Mouse (Mus musculus) bone marrow, adult 2 months (tissue): Measurements from ENCODE around the gene Bmi1.

Experiments
- CTCF ChIP-seq: fragments of 200-500 bp; IDR thresholded peaks from 2 replicates; pipeline ENCODE4 v1.5.1; 2011; ENCODE audit warnings: low read length, control low read depth; ENCODE audit not compliant: control insufficient read depth, insufficient read depth
- POLR2A ChIP-seq: fragments of 200-500 bp; IDR thresholded peaks from 2 replicates; pipeline ENCODE4 v1.6.1; 2011; ENCODE audit warnings: low read depth, mild to moderate bottlenecking, control low read depth, low read length, borderline replicate concordance; ENCODE audit not compliant: control insufficient read depth

DNA sequence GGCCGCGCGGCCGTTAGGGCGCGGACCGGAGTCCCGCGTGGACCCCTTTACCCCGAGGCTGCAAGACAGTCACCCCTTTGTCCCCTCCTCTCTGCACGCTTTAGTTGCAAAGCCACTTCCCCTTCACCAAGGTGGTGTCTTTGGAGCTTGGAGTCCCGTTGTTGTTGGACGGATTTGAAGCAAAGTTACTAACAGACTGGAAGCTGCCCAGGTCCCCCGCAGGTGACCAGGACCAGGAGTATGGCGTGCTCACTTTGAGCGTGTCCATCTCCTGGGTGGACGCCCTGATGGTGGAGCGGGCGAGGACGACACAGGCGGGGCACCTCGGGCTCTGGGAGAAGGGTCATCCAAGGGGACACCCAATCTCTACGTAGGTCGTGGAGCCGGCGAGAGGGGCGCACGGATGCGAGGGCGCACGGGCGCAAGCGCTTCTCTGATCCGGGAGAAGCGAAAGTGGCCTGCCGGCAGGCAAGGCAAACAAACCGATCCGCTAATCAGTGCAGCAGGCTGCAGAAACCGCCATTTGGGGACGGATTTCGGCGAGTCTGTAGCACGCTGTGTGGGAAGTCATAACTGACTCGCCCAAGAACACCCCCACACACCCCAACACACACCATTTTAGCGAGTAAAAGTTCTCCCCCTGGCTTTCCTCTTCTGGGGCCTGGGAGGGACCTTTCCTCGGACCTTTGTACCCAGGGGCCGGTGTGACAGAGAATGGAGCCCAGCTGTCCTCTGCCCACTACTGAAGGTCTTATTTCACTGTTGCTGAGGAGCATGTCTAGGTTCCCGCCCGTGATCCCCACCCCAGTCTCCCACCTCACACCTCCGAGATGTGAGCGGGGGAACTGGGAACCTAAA is 12.5 kb downstream of the Bmi1 start:
- TF ChIP-seq CTCF (no peak), POLR2A (no peak)
